15 mouse cellular contexts compared by ENCODE assay signal in the genomic region with DNA sequence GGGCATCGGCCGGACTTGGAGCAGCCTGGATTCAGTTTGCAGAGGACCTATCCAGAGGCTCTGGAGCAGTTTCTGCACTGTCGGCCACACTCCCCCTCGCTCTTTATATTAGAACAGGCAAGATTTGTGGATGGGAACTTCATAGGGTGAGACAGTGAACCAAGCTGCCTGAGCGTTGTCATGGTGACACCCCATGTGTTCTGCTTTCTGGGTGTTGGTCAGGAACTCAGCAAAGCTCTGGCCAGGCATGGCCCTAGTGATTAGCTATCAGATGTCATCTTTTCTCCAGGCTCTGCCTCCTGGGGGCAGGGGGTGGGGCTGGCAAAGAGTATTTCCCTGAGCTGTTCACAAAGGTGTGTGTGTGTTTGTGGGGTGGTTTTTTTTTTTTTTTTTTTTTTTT. TPM values are rescaled to one million over a fixed set of nuclear protein-coding genes. Genes with fewer than 3 reads are reported as not detected.
DNase-seq lines count a peak whose midpoint lies in the region; ATAC-seq and TF ChIP-seq lines count a peak whose summit lies in the region.
"Had no signal": no experiment of that assay in that cellular context is flagged by ENCODE, and none has a peak within 500 bp of the region (broad histone marks: within the 10 kb centered on the region; RNA-seq: fewer than 3 reads in every experiment).

No protein-coding gene starts in this region.

- WGBS in liver, postnatal 0 days (ENCODE audit: insufficient replicate concordance) = 59% methylated on average over 5 of the region's 5 CpGs

- no peaks in the 10 kb centered on the region for H3K36me3 ChIP-seq in liver, postnatal 0 days (replicated peaks; ENCODE audit: insufficient read depth, low read length)
- H3K36me3 ChIP-seq: heart, embryonic 10.5 days; intestine, embryonic 15.5 days had no signal

- H3K9me3 ChIP-seq in liver, postnatal 0 days (ENCODE audit: low read length) = no peaks in the 10 kb centered on the region
- H3K9me3 ChIP-seq: heart, embryonic 10.5 days; intestine, embryonic 15.5 days had no signal

- 0 out of 2 replicates have a peak, but pooled peaks have one; percentile 23 for ATAC-seq in megakaryocyte progenitor cell, adult 5-6 weeks (replicated peaks; ENCODE audit: poor library complexity)
- no peak for ATAC-seq in liver, postnatal 0 days
- ATAC-seq: intestine, embryonic 15.5 days had no signal

- DNase-seq in gastrocnemius, adult 18-20 months (ENCODE audit: low spot score) = peak; percentile 11
- no peak for DNase-seq in gastrocnemius, postnatal 36 days
- DNase-seq in right cerebral cortex, postnatal 10 days (ENCODE audit: low spot score in 2 of 2) = peak; percentile 38 to 59
- no peak for DNase-seq in right cerebral cortex, postnatal 36 days (ENCODE audit: low spot score in 2 of 2)
- no peak for DNase-seq in layer of hippocampus, postnatal 36 days
- DNase-seq in liver, postnatal 0 days = no peak
- no peak for DNase-seq in layer of hippocampus, postnatal 14 days (ENCODE audit: low spot score in 2 of 2)
- DNase-seq: cerebellum, adult 11 months; lung, embryonic 14.5 days; right cerebral cortex, postnatal 4 days had no signal

- no peak overlapping the region for H3K4me3 ChIP-seq in liver, postnatal 0 days (ENCODE audit: low read depth, low read length)
- H3K4me3 ChIP-seq: erythroblast, embryonic 14.5 days; heart, embryonic 10.5 days; intestine, embryonic 15.5 days had no signal

- H3K4me2 ChIP-seq in liver, postnatal 0 days (ENCODE audit: low read depth, low read length) = no peak overlapping the region
- H3K4me2 ChIP-seq: intestine, embryonic 15.5 days; lung, embryonic 14.5 days had no signal

- no peak overlapping the region for H3K27ac ChIP-seq in liver, postnatal 0 days (ENCODE audit: low read depth)
- H3K27ac ChIP-seq: heart, embryonic 10.5 days; intestine, embryonic 15.5 days had no signal

- TF ChIP-seq EP300 in liver, postnatal 0 days (IDR thresholded peaks at IDR 0.05; ENCODE audit: low read depth) = no peak

- TF ChIP-seq CTCF in liver, postnatal 0 days (IDR thresholded peaks at IDR 0.05; ENCODE audit: low read depth) = no peak

- H3K4me1 ChIP-seq in liver, postnatal 0 days (ENCODE audit: insufficient read depth) = no peaks in the 10 kb centered on the region
- H3K4me1 ChIP-seq: intestine, embryonic 15.5 days had no signal

- no peaks in the 10 kb centered on the region for H3K27me3 ChIP-seq in liver, postnatal 0 days (ENCODE audit: insufficient read depth, low read length)
- H3K27me3 ChIP-seq: intestine, embryonic 15.5 days had no signal

- intact Hi-C loops in gastrocnemius, postnatal 36 days (cut with DNase I) = no loop called here

- H3K9ac ChIP-seq in liver, postnatal 0 days (replicated peaks) = no peak overlapping the region
- H3K9ac ChIP-seq: intestine, embryonic 15.5 days; lung, embryonic 14.5 days had no signal

RNA-seq across cellular contexts. Expression of a gene that starts 23.8 kb away (rescaled TPM):
- total RNA-seq in gastrocnemius, adult 18-20 months (2021) = not detected
- total RNA-seq in gastrocnemius, postnatal 36 days (2021) = not detected
- total RNA-seq in megakaryocyte progenitor cell, adult 5-6 weeks (2015) = not detected in 2 replicates
- total RNA-seq in megakaryocyte progenitor cell, adult 5-6 weeks (2017) = not detected in 2 replicates
- not detected for total RNA-seq in layer of hippocampus, postnatal 36 days (2021)
- not detected in 2 replicates for polyA plus RNA-seq in liver, postnatal 0 days (2015; fragmentation: Nextera tagmentation; extraction: Ambion mirVana)
- not detected for total RNA-seq in layer of hippocampus, postnatal 14 days (2021)
- total RNA-seq: left cerebral cortex, postnatal 25 days had no signal
- polyA plus RNA-seq: erythroblast, embryonic 14.5 days; heart, embryonic 10.5 days; lung, embryonic 14.5 days had no signal

RNA-seq across cellular contexts. Expression of a gene that starts 45.1 kb away (rescaled TPM):
- not detected for total RNA-seq in gastrocnemius, adult 18-20 months (2021)
- not detected for total RNA-seq in gastrocnemius, postnatal 36 days (2021)
- not detected in 2 replicates for total RNA-seq in megakaryocyte progenitor cell, adult 5-6 weeks (2015)
- not detected in 2 replicates for total RNA-seq in megakaryocyte progenitor cell, adult 5-6 weeks (2017)
- total RNA-seq in layer of hippocampus, postnatal 36 days (2021) = not detected
- not detected in 2 replicates for polyA plus RNA-seq in liver, postnatal 0 days (2015; fragmentation: Nextera tagmentation; extraction: Ambion mirVana)
- not detected for total RNA-seq in layer of hippocampus, postnatal 14 days (2021)
- total RNA-seq: left cerebral cortex, postnatal 25 days had no signal
- polyA plus RNA-seq: erythroblast, embryonic 14.5 days; heart, embryonic 10.5 days had no signal

RNA-seq across cellular contexts. Expression of a gene that starts 51.0 kb away (rescaled TPM):
- 1 to 10 TPM; 3.0 to 5.6 TPM for total RNA-seq in gastrocnemius, adult 18-20 months (2021)
- 1 to 10 TPM; 2.2 to 3.5 TPM for total RNA-seq in gastrocnemius, postnatal 36 days (2021)
- 6.6 and 7.2 TPM in 2 replicates for total RNA-seq in megakaryocyte progenitor cell, adult 5-6 weeks (2015)
- total RNA-seq in megakaryocyte progenitor cell, adult 5-6 weeks (2017) = 0.83 and 3.2 TPM in 2 replicates
- total RNA-seq in layer of hippocampus, postnatal 36 days (2021) = 10 to 100 TPM; 49.0 to 52.0 TPM
- 3.5 and 3.8 TPM in 2 replicates for polyA plus RNA-seq in liver, postnatal 0 days (2015; fragmentation: Nextera tagmentation; extraction: Ambion mirVana)
- total RNA-seq in layer of hippocampus, postnatal 14 days (2021) = 10 to 100 TPM; 44.1 to 46.2 TPM

Comparison
In these comparisons a context has a peak if more than half of its experiments do, and no peak if none do; other contexts are left out.
1. DNase-seq: peak in gastrocnemius, adult 18-20 months (single experiment) and right cerebral cortex, postnatal 10 days (2 of 2); none in gastrocnemius, postnatal 36 days (0 of 2), right cerebral cortex, postnatal 36 days (0 of 2), layer of hippocampus, postnatal 36 days (0 of 2), liver, postnatal 0 days (single experiment) and layer of hippocampus, postnatal 14 days (0 of 2).
2. RNA of a gene that starts 51.0 kb away (total RNA-seq): 49.0 to 52.0 TPM in layer of hippocampus, postnatal 36 days and 44.1 to 46.2 TPM in layer of hippocampus, postnatal 14 days; 0.83 to 7.2 TPM in megakaryocyte progenitor cell, adult 5-6 weeks, 3.0 to 5.6 TPM in gastrocnemius, adult 18-20 months and 2.2 to 3.5 TPM in gastrocnemius, postnatal 36 days; every median in the first group is over 4 times any median in the second.